Mouse (Mus musculus): ENCODE measurements at regions not wholly inside any gene's neighbourhood (a gene's known extent, or its start where the extent isn't known, plus 50 kb on each side); places are given as distances from the start of the nearest gene placed in this dataset.

GRCm38 (mm10) chr11:22675754-22676153 lies 163.9 kb downstream of the Tmem17 start:
- TF ChIP-seq CTCF (IDR thresholded peaks at IDR 0.05; ENCODE audit: extremely low read depth, insufficient read depth, insufficient read length, insufficient replicate concordance) = no peak
- no peak for TF ChIP-seq POLR2A (IDR thresholded peaks at IDR 0.05; ENCODE audit: low read depth, low read length)

All from spleen, adult 2 months (tissue).